Mouse (Mus musculus) kidney, adult 8-10 months (tissue): ENCODE measurements around the gene Ceacam16.

ENCODE experiments used
- DNase-seq, 2 experiments: peaks; one replicate each; pipeline ENCODE4 v3.0.0; 2022

The Ceacam16 gene

DNA sequence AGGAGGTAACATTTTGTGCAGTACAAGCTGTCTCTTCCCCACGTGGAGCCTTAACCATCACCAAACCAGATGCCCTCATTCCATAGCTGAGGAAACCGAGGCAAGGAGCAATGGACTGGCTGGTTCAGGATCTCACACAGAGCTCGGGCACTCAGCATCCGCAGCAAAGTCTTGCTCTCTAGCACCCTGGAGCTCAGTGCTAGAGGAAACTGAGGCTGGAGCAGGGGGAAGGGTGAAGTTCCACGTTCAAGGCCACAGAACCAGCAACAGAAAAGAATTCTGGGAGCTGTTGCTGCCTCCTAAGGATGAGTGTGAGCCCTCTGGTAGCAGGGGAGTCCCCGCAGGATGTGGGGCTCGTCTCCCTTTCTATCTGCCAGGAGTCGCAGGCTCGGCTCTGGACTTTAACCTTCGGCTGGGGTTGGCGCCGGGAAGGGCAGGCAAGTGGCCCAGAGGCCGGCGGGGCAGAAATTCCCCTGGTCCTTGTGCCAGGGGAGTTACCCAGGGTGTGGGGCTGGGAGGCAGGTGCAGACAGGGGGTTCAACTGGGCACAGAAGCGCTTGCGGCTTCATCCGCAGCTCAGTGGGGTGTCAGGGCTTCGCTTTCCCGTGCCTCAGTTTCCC, 18.1 kb downstream of the Ceacam16 start:
- peak; percentile 89 to 90 for DNase-seq

GRCm38 (mm10) chr7:19841686-19842413, 19.2 kb downstream of the Ceacam16 start:
- peak; percentile 48 to 53 for DNase-seq

GRCm38 (mm10) chr7:19840936-19841335, 20.2 kb downstream of the Ceacam16 start:
- DNase-seq = no peak

- DNase-seq = no peak
Measured at GRCm38 (mm10) chr7:19840371-19840770, 20.7 kb downstream of the Ceacam16 start.

GRCm38 (mm10) chr7:19836843-19837242, 24.3 kb downstream of the Ceacam16 start:
- no peak for DNase-seq

GRCm38 (mm10) chr7:19834055-19834454, 27.0 kb downstream of the Ceacam16 start:
- DNase-seq = no peak

DNA sequence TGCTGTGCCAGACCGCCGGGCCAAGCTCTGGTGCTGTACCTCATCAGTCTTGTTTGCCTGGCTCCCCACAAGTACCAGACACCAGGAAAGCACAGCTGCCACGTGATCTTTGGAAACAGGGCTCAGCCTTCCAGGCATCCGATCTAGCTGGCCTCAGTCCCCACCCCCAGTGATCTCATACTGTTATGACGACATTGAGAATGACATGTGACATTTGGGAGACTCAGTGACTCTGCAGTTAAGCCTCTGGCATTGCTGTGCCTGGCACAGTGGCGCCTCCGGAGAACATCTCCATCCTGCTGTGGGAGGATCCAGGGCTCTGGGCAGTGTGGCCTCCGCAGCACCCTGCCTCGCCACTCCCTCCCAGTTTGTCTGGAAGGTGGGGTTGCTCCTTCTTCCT, 29.3 kb downstream of the Ceacam16 start:
- no peak for DNase-seq

- DNase-seq = peak; percentile 95 to 96
Measured at GRCm38 (mm10) chr7:19830682-19831156, 30.4 kb downstream of the Ceacam16 start.

GRCm38 (mm10) chr7:19829694-19830093, 31.4 kb downstream of the Ceacam16 start:
- no peak for DNase-seq

DNA sequence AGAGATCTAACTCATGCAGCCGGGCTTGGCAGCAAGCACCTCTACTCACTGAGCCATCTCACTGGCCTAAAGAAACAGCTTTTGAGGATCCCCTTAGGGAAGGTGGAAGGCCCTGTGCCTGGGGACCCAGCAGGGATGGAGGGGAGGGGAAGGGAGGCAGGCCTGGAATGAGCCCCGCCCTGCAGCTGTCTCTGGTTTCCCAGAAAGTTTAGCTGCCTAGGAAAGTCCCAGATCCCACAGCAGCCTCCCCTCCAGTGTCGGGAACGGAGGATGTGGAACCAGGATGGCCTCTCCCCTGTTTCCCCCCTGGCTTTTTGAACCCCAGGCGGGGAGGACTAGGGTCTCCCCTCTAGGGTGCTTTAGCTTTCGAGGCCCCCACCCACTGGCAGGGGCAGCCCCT, 34.3 kb downstream of the Ceacam16 start:
- DNase-seq = no peak

GRCm38 (mm10) chr7:19824182-19824973, 36.7 kb downstream of the Ceacam16 start:
- peak; percentile 90 to 91 for DNase-seq

DNA sequence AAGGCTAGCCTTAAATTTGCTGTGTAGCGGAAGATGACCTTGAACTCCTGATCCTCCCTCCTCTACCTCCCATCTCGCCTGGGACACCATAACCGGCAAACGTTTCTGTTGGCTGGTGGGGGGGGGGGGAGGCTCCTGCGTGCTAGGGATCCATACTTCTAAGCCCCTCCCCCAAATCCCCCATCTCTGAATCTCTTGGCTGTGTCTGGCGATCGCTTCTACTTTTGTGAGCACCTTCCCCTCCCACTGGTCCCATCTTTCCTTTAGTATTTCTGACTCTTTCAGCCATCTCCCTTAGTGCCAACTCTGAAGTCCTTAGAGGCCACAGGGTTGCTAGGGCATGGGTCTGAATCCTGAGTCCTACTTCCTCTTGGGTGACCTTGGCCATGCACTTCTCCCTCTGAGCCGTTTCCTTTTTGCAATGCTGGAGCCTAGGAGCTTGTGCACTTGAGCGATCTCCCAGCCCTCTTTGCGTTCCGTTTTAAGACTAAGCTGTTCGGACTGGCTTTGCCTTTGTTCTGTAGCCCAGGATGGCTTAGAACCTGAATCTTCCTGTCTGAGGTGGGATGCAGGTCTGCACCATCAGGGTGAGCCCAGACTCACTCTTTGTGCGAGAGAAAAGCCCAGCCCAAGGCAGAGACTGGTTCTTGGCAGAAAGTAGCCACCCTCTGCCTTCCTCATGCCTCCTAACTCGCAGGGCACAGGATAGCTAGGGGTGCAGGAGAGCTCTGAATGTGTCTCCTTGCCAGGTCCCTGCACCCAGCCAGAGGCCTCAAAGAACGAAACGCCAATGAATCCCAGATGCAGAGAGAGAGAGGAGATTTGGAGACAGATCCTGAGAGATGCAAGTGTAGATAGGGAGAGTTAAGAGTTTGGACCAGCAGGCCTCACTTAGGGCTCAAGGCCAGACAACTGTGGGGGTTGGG, 37.6 kb downstream of the Ceacam16 start:
- DNase-seq = peak in 1 of 2 experiments; percentile 30

DNA sequence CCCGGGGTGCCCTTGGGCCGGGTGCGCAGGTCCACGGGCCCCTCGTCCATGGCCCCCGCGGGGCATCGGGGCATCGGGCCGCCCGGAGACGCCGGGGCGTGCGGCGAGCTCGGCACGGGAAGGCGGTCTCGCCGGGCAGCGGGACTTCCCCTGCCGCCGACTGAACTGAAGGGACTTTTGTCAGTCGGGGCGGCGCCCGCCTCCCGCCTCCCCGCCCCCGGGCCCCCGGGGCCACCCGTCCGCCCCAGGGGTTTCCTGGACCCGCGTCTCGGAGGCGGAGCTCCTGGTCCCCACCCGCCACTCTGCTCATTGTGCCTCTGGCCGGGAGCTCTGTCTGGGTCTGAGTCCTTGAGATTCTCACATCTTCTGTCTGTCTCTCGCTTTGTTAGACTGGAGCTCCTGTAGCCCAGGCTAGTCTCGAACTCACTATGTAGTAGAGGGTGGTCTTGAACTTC, 38.5 kb downstream of the Ceacam16 start, which contains the start of gene Bcl3:
Bcl3 (minus strand) TSS at position 167 of the 455 bp plus-strand sequence.
- peak; percentile 61 to 68 for DNase-seq

GRCm38 (mm10) chr7:19822193-19822592, 38.9 kb downstream of the Ceacam16 start:
- no peak for DNase-seq

DNA sequence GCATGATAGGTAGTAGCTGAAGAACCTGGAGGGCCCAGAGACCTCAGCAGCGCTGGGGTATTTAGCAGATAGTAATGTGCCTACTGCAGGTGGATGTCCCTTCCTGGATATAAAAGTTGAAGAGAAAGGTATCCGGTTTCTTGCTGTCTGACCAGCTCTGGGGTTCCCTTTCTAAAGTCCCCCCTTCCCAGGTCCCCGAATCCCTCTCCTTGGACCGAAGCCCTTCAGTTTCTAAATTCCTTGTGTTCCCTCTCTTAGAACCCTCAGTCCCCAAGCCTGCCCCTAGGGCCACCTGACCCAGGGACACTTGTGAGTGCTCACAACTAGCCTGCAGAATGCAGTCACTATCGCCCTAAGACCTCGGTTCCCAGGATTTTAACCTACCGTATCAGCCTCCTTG, 39.5 kb downstream of the Ceacam16 start:
- no peak for DNase-seq

GRCm38 (mm10) chr7:19820347-19821048, 40.6 kb downstream of the Ceacam16 start:
- no peak for DNase-seq

DNA sequence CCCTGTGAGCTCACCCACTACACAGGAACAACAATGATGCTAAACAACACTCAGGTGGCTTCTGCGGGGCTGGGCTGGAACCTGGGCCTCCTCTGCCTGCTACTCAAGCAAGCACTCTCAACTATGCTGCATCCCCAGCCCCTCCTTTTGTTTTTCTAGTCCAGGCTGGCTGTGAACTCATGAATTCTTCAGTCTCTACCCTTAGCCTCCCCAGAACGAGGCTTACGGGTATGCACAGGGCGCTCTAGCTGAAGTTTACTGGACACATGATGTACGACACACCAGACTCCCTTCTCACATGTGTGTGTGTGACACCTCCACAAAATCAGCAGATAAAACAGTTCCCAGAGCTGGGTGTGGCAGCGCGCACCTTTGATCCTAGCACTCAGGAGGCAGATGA, 42.2 kb downstream of the Ceacam16 start:
- DNase-seq = no peak

DNA sequence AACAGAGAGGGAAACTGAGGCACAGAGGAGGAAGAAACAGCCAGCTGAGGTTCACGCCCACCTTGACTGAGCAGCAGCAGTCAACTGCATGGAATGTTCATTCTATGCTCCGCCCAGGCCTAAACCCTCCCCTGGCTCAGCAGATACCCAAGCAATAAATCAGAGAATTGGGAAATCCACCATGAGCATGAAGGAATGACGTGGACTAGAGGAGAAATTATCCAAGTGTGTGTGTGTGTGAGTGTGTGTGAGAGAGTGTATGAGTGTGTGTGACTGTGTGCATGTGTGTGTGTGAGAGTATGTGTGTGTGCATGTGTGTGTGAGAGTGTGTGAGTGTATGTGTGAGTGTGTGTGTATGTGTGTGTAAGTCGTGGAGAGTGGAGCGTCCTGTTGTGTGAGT, 42.7 kb downstream of the Ceacam16 start:
- no peak for DNase-seq

DNA sequence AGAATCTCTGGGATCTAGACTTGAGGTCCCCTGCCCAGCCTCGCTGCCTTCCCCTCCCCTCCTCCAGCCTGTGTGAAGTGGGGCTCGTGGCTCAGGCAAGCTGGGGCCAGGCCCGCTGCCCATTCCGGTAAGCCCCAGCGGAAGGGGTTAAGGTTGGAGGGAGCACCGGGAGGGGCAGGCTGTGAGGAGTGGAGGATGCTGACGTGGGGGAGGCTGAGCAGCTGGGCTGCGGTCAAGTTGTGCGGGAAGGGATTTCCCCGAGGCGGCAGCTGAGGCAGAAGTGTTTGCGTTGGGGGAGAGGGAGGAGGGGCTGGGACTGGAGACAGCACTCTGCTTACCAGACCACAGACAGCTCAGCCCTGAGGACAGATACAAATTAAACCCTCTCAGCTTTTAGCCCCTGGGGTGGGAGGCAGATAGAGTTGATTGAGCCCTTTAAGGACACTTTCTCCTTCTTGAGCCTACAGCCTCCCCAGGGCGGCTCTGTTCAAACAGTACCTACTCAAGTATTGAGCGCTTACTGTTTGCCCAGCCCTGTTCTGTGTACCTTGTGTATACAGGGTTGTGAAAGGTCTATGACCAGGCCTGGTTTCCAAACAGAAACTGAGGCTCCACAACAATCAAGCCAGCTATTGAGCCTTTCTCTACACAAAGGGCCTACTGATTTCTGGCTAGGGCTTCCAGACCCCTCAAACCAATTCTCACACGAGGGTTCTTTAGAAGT, 43.6 kb downstream of the Ceacam16 start:
- no peak for DNase-seq

GRCm38 (mm10) chr7:19816224-19816771, 44.8 kb downstream of the Ceacam16 start:
- DNase-seq = peak; percentile 82 to 85
